Mouse (Mus musculus) midbrain, embryonic 12.5 days (tissue): ENCODE measurements around the gene Odf3b. TPM values are rescaled to one million over a fixed set of nuclear protein-coding genes. Genes with fewer than 3 reads are reported as not detected.

Experiments used
- ATAC-seq: fragments of 200-750 bp; cut with Nextera tagmentation; 2 replicates; pipeline ENCODE4 v1.8.0; 2017; ENCODE audit warnings: low read depth, moderate TSS enrichment, moderate library complexity; ENCODE audit not compliant: low FRiP score
- H3K27ac ChIP-seq: fragments of 300-500 bp; sonication (generic); replicated peaks from 2 replicates; pipeline ENCODE4 v1.5.1; 2016; ENCODE audit warnings: mild to moderate bottlenecking
- H3K27me3 ChIP-seq: fragments of 300-500 bp; sonication (generic); 2 replicates; pipeline ENCODE4 v1.6.1; 2016; ENCODE audit warnings: mild to moderate bottlenecking
- H3K36me3 ChIP-seq: fragments of 300-500 bp; sonication (generic); 2 replicates; pipeline ENCODE4 v1.6.1; 2016
- H3K4me1 ChIP-seq: fragments of 300-500 bp; sonication (generic); 2 replicates; pipeline ENCODE4 v1.6.1; 2016
- H3K4me2 ChIP-seq: fragments of 300-500 bp; sonication (generic); replicated peaks from 2 replicates; pipeline ENCODE4 v1.6.1; 2016; ENCODE audit warnings: mild to moderate bottlenecking, moderate library complexity
- H3K4me3 ChIP-seq: fragments of 300-500 bp; sonication (generic); 2 replicates; pipeline ENCODE4 v1.5.1; 2016; ENCODE audit warnings: mild to moderate bottlenecking
- H3K9ac ChIP-seq: fragments of 300-500 bp; sonication (generic); replicated peaks from 2 replicates; pipeline ENCODE4 v1.6.1; 2016; ENCODE audit warnings: mild to moderate bottlenecking, moderate library complexity
- H3K9me3 ChIP-seq: fragments of 300-500 bp; sonication (generic); 2 replicates; pipeline ENCODE4 v1.6.1; 2016; ENCODE audit warnings: mild to moderate bottlenecking
- WGBS: fragments of 180-500 bp; shearing (Covaris S2); methylation state at CpG from one replicate; pipeline ENCODE4 v1.1.7; 2016; 5-methylcytosine and 5-hydroxymethylcytosine counted together
- polyA plus RNA-seq: library from polyadenylated mRNA; unstranded; fragments of >200 nt; fragmentation: Nextera tagmentation; extraction: Ambion mirVana; gene quantifications from 2 replicates; pipeline ENCODE4 v1.2.1, GENCODE M21; 2016

Odf3b gene
- polyA plus RNA-seq, 1 experiment from 2014 or later = 0.51 TPM

- H3K4me1 ChIP-seq = peaks cover 25% of the 10 kb centered on the region
- H3K9me3 ChIP-seq = no peaks in the 10 kb centered on the region
- H3K9ac ChIP-seq = no peak overlapping the region
- ATAC-seq = no peak
- no peaks in the 10 kb centered on the region for H3K27me3 ChIP-seq
- WGBS = 96% methylated on average over 12 of the region's 12 CpGs
- H3K36me3 ChIP-seq = peaks cover 39% of the 10 kb centered on the region
- no peak overlapping the region for H3K27ac ChIP-seq
- H3K4me3 ChIP-seq = no peak overlapping the region
- H3K4me2 ChIP-seq = no peak overlapping the region
Observed at GRCm38 (mm10) chr15:89352795-89353194, 26.3 kb downstream of the Odf3b start.

- Histone ChIP-seq H3K27ac (no peak overlapping the region), H3K4me3 (no peak overlapping the region), H3K9ac (no peak overlapping the region), H3K9me3 (no peaks in the 10 kb centered on the region), H3K4me2 (no peak overlapping the region), H3K27me3 (no peaks in the 10 kb centered on the region), H3K4me1 (peaks cover 22% of the 10 kb centered on the region), H3K36me3 (peaks cover 39% of the 10 kb centered on the region)
- no peak for ATAC-seq
- 94% methylated on average over 14 of the region's 14 CpGs for WGBS
Observed at GRCm38 (mm10) chr15:89352054-89352453, 27.0 kb downstream of the Odf3b start.

DNA sequence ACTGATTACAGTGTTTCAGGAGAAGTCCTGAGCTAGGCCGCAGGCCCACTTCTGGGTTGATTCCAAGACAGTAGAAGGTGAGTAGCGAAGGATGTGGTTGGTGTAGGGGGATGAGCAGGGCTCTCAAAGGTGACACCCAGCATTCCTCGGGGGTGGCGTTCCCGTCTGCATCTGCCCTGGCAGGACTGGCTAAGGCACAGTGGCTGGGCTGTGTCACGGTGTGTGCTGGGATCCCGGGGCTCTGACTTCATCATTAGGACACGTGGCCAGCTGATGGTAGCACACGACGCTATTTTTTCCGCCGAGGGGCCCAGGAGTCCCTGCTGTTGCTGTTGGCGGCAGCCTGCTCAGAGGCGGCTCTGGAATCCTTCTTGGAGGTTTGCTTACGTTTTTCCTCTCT, 27.8 kb downstream of the Odf3b start:
- Histone ChIP-seq H3K4me1 (peaks cover 14% of the 10 kb centered on the region), H3K4me2 (no peak overlapping the region), H3K9me3 (no peaks in the 10 kb centered on the region), H3K27me3 (no peaks in the 10 kb centered on the region), H3K36me3 (peaks cover 39% of the 10 kb centered on the region), H3K27ac (no peak overlapping the region), H3K9ac (no peak overlapping the region), H3K4me3 (no peak overlapping the region)
- no peak for ATAC-seq
- 94% methylated on average over 15 of the region's 15 CpGs for WGBS

DNA sequence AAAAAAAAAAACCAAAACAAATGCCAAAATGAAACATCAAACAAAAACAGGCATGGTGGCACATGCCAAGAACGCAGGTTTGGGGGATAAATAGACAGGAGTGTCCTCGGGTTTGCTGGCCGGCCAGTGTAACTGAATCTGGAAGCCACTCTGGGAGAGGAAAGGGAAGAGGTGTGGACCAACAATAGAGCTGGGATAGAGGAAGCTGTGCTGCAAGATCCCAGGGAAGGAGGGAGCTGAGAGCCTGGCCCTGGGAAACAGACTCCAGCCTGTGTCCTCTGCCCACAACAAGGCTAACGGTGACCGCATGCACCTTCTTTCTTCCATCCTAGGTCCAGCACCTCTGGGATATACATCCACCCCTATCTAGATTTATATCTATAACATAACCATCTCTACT, 28.6 kb downstream of the Odf3b start:
- Histone ChIP-seq H3K36me3 (peaks cover 39% of the 10 kb centered on the region), H3K9ac (no peak overlapping the region), H3K4me3 (no peak overlapping the region), H3K9me3 (no peaks in the 10 kb centered on the region), H3K27me3 (no peaks in the 10 kb centered on the region), H3K4me1 (peaks cover 14% of the 10 kb centered on the region), H3K4me2 (no peak overlapping the region), H3K27ac (no peak overlapping the region)
- no peak for ATAC-seq
- 88% methylated on average over 5 of the region's 5 CpGs for WGBS

- no peak overlapping the region for H3K27ac ChIP-seq
- H3K9ac ChIP-seq = no peak overlapping the region
- H3K9me3 ChIP-seq = no peaks in the 10 kb centered on the region
- no peaks in the 10 kb centered on the region for H3K4me1 ChIP-seq
- no peak overlapping the region for H3K4me3 ChIP-seq
- no peak overlapping the region for H3K4me2 ChIP-seq
- H3K27me3 ChIP-seq = no peaks in the 10 kb centered on the region
- no peak for ATAC-seq
- 93% methylated on average over 3 of the region's 3 CpGs for WGBS
- no peaks in the 10 kb centered on the region for H3K36me3 ChIP-seq
Observed at GRCm38 (mm10) chr15:89343325-89343724, 35.8 kb downstream of the Odf3b start.

DNA sequence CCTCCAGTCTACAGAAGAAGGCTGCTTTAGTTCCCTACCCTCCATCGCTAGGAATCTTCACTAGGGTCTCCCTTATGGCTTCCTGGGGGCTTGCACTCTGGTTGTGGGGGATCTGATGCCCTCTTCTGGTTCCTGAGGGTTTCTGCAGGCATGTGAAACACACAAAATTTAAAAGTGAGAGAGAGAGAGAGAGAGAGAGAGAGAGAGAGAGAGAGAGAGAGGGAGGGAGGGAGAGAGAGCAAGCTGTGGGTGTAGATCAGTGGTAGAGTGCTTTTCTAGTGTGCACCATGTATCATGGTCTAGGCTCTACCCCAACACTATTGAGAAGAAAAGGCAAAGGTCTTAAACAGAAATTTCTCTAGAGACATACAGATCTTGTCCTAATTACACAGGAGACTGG, 37.4 kb downstream of the Odf3b start:
- Histone ChIP-seq H3K4me3 (no peak overlapping the region), H3K27ac (no peak overlapping the region), H3K4me1 (no peaks in the 10 kb centered on the region), H3K9ac (no peak overlapping the region), H3K9me3 (no peaks in the 10 kb centered on the region), H3K4me2 (no peak overlapping the region), H3K36me3 (no peaks in the 10 kb centered on the region), H3K27me3 (no peaks in the 10 kb centered on the region)
- ATAC-seq = no peak
- WGBS = 45% methylated on average over 1 of the region's 1 CpGs

DNA sequence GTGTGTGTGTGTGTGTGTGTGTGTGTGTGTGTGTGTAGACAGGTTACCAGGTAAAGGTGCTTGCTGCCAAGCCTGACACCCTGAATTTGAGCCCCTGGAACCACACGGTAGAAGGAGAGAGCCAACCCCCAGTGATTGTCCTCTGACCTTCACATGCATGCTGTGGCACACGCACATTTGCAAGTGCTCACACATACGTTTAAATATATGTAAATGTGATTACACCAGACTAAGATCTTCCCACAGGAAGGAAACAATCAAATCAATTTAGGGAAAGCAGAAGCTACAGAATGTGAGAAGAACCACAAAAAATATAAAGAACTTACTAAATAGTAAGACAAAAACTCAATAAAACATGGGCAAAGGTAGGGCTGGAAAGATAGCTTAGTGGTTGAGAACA, 38.9 kb downstream of the Odf3b start:
- ATAC-seq = no peak
- peaks cover 6% of the 10 kb centered on the region; the same call in 1 of the 2 replicates for H3K27me3 ChIP-seq
- no peaks in the 10 kb centered on the region for H3K9me3 ChIP-seq
- H3K4me3 ChIP-seq = no peak overlapping the region
- no peak overlapping the region for H3K4me2 ChIP-seq
- WGBS = 88% methylated on average over 3 of the region's 3 CpGs
- H3K36me3 ChIP-seq = no peaks in the 10 kb centered on the region
- no peaks in the 10 kb centered on the region for H3K4me1 ChIP-seq
- no peak overlapping the region for H3K27ac ChIP-seq
- no peak overlapping the region for H3K9ac ChIP-seq

DNA sequence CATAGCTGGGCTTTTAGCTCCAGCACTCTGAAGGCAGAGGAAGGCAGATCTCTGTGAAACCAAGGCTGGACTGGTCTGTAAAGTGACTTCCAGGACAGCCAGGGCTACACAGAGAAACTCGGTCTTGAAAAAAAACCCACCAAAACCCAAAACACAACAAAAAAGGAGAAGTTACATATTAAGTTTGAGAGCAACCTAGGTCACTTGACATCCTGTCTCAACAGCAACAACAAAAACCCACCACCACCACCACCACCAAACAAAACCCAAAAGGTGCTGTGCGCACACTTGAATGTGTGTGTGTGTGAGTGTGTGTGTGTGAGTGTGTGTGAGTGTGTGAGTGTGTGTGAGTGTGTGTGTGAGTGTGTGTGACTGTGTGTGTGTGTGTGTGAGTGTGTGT, 39.4 kb downstream of the Odf3b start:
- H3K27ac ChIP-seq = no peak overlapping the region
- ATAC-seq = no peak
- no peaks in the 10 kb centered on the region for H3K4me1 ChIP-seq
- H3K4me3 ChIP-seq = no peak overlapping the region
- no peak overlapping the region for H3K4me2 ChIP-seq
- H3K36me3 ChIP-seq = no peaks in the 10 kb centered on the region
- peaks cover 6% of the 10 kb centered on the region; the same call in 1 of the 2 replicates for H3K27me3 ChIP-seq
- no peaks in the 10 kb centered on the region for H3K9me3 ChIP-seq
- H3K9ac ChIP-seq = no peak overlapping the region
- WGBS = 96% methylated on average over 2 of the region's 2 CpGs

DNA sequence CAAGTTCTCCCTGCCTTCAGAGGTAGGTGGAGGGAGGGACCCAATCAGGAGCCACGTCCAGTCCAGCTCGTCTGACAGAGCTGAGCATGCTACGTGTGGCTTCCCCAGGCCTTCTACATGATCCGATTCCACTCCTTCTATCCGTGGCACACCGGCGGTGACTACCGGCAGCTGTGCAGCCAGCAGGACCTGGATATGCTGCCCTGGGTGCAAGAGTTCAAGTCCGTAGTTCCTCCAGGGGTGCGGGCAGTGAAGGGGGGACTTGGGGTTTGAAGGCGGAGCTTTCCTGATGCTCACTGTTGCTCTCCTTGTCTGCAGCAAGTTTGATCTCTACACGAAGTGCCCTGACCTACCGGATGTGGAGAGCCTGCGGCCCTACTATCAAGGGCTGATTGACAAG, 42.7 kb downstream of the Odf3b start:
- no peak for ATAC-seq
- Histone ChIP-seq H3K9ac (no peak overlapping the region), H3K9me3 (no peaks in the 10 kb centered on the region), H3K36me3 (no peaks in the 10 kb centered on the region), H3K4me2 (no peak overlapping the region), H3K4me1 (no peaks in the 10 kb centered on the region), H3K27me3 (peaks cover 6% of the 10 kb centered on the region; the same call in 1 of the 2 replicates), H3K4me3 (no peak overlapping the region), H3K27ac (no peak overlapping the region)
- WGBS = 86% methylated on average over 14 of the region's 14 CpGs

GRCm38 (mm10) chr15:89334774-89335537, 44.1 kb downstream of the Odf3b start:
- WGBS = 80% methylated on average over 17 of the region's 17 CpGs
- peaks cover 6% of the 10 kb centered on the region; the same call in 1 of the 2 replicates for H3K27me3 ChIP-seq
- no peak overlapping the region for H3K9ac ChIP-seq
- H3K4me1 ChIP-seq = no peaks in the 10 kb centered on the region
- ATAC-seq = no peak
- H3K4me2 ChIP-seq = no peak overlapping the region
- no peak overlapping the region for H3K4me3 ChIP-seq
- H3K27ac ChIP-seq = no peak overlapping the region
- H3K9me3 ChIP-seq = no peaks in the 10 kb centered on the region
- H3K36me3 ChIP-seq = no peaks in the 10 kb centered on the region

DNA sequence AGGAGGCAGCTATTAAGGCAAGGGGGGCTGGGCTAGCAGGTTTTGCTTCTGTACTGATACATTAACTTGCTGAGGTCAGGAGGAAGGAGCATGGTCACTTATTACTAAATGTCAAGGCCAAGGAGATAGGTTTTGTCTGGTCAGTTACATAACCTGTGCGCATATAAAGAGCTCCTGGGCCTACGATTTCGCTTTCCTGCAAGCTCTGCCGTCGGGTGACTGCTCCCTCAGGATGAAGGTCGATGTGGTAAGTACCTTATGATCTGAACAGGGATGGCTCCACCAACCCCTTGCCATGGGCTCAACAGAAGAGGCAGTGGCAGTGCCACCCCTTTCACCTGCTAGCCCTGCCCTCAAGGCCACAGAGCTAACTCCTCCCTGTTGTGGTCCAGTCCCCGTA, 44.8 kb downstream of the Odf3b start, which contains the start of gene Miox:
Gene Miox (plus strand): TSS at position 128 of the 400 bp plus-strand sequence.
- H3K27ac ChIP-seq = no peak within 1 kb of the TSS
- no peak within 1 kb of the TSS for H3K4me3 ChIP-seq
- no peak within 1 kb of the TSS for H3K4me2 ChIP-seq
- peaks cover 6% of the 10 kb centered on the region; the same call in 1 of the 2 replicates for H3K27me3 ChIP-seq
- no peak for ATAC-seq
- no peaks in the 10 kb centered on the region for H3K36me3 ChIP-seq
- no peaks in the 10 kb centered on the region for H3K9me3 ChIP-seq
- H3K4me1 ChIP-seq = no peaks in the 10 kb centered on the region
- 90% methylated on average over 7 of the region's 7 CpGs for WGBS
- no peak within 1 kb of the TSS for H3K9ac ChIP-seq
